Mouse (Mus musculus) layer of hippocampus, postnatal 25 days (tissue): ENCODE measurements around the gene Vamp5. TPM values are rescaled to one million over a fixed set of nuclear protein-coding genes. Genes with fewer than 3 reads are reported as not detected.

ENCODE experiments used
- DNase-seq, 2 experiments: peaks; one replicate each; pipeline ENCODE4 v3.0.0; 2022; ENCODE audit warnings: mixed read lengths in 2 of 2, low spot score in 1 of 2; ENCODE audit errors: extremely low spot score in 1 of 2
- total RNA-seq, 2 experiments: library from RNA; stranded (reverse); gene quantifications; 2 replicates each; pipeline ENCODE4 v1.2.3; 2021

Gene Vamp5
- total RNA-seq, 2 experiments from 2014 or later = 3.9 to 4.6 TPM

DNA sequence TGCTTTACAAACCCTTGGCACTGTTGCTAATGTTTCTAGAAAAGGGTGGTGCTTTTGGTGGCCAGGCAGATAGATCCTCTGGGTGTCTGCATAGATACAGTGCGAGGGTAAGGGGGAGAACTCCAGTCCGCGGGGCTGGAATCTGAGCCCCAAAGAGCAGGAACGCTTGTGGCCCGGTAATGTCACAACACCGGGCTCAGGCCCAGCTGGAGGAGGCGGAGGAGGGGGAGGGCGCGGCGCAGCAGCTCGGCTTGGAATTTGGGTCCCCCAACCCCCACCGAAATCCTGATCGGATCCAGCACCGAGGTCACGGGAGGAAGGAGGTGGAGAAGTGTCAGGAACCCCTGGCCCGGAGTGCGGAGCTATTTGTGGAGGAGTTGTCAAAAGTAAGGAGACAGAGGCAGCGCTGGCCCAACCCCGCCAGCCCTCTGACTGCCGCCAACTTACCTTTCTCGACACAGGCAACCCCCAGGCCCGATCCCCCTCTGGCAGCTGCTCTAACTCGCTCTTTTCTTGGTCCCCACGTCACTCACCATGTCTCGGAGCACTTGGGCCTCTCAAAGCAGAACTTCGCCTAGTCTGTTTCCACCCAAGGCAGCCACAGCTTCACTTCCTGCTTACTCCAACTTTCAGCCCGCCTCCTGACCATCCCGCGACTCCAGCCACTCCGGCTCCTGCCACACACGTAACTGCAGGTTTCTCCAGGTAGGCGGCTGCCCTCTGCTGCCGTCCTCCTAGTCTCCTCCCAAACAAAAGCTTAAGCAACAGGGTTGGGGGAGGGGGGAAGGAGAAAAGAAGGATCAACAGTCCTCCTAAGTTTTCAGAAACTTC is 9.9 kb upstream of the Vamp5 start, which contains the start of gene Vamp8:
Gene Vamp8, minus strand, starts transcription at position 763 of the 831 bp plus-strand sequence.
- peak; percentile 31 to 40 for DNase-seq

DNA sequence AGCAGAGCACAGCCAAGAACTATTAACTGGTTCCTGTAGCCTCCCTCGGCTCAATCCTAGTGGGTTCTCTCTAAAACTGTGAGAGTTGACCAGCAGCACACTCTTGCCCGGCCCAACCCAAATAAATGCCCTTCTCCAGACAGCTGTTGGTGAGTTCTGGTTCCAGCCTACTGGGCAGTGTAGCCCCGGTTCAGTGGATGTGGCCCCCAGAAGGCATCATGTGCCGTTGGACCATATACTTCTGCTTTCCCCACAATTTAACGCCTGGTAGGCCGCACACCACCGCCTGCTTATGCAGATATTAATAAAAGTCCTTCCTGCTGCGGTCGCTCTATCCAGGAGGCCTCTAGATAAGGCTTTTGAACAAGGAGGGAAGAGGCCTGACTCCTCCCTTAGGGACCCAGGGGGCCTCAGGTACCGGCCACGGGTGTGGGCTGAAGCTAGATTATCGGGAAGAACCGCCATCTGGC is 9.2 kb upstream of the Vamp5 start:
- peak; percentile 13 to 20 for DNase-seq

DNA sequence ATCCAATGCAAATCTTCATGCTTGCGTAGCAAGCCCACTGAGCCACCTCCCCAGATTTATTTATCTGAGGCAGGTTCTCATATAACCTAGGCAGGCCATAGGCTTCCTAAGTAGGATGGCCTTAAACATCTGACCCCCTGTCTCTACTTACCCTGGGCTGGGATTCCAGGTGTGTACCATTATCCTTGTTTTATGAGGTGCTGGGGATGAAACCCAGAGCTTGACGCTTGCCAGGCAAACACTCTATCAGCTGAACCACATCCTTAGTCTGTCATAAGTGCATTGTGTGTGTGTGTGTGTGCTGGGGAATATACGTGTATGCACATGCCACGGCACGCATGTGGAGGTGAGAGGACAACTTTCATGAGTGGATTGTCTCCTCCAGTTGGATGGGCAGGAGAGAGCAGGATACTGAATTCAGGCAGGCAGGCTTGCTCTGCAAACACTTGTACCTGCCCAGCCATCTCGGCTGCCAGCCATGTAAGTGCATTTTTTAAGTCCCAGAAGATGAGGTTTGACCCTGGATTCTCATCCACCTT is 8.6 kb upstream of the Vamp5 start:
- no peak for DNase-seq

DNA sequence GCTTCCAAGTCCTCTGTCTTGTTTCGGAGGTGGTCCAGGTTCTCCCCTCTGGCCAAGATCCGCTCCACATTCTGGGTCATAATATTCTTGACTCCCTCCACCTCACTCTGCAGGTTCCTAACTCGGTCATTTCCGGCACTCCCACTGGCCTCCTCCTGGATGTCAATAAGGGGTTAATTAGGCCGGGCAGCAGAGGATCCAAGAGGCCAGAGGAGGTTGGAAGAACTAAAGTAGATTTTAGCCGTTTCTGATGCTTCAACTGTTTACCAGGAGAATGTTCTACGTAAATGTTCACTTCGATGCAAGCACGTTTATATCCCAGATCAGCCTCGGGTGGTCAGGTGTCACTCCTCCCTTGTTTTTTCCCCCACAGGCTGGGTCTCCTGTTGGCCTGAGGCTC is 8.0 kb upstream of the Vamp5 start:
- no peak for DNase-seq

DNA sequence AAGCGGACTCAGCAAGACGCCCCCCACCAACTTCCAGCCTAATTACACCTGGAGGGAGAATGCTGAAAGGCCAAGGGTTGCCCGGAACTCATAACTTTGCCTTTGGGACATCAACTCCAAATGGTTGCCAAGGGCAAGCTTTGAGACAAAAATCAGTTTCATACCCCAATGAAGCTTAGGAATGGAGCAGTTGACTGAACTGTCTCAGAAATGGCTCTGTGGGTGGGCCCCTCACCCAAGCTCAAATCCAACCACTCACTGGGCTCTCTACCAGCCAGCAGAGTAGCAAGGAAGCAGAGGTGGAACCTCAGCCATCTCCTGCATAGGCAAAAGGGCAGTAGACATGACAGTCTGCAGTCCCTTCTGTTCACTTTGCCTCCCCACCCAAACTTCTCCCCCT is 7.5 kb upstream of the Vamp5 start:
- no peak for DNase-seq

DNA sequence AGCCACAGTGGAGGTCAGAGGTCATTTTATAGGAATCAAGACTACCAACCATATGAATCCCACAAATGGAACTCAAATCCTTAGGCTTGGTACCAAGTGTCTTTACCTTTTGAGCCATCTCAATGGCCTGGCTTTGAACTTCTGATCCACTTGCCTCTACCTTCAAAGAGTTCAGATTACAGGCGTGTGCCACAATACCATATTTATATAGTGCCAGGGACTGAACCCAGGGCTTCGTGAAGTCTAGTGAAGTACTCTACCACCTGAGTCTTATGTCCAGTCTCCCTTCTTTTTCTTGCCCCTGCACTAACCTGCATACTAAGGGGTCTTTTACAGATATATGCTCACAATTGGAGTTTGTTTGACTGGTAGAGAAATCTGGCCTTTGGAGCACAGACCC is 6.3 kb upstream of the Vamp5 start:
- no peak for DNase-seq

DNA sequence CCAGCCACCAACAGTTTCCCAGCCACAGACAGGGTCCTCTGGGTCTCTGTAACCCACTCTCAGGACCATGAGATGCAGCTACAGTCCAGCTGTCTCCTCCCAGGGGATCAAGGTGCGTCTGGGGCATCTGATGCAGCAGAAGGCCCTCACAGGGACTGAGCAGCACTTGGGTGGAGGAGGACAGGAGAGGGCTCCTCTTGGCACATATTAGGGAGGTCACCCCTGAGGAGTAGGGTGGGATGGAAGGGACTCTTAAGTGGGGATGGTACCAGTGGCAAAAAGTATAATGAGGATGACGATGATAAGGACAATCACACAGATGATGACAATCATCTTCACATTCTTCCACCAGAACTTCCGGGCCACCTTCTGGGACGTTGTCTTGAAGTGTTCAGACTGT is 5.0 kb upstream of the Vamp5 start:
- no peak for DNase-seq

DNA sequence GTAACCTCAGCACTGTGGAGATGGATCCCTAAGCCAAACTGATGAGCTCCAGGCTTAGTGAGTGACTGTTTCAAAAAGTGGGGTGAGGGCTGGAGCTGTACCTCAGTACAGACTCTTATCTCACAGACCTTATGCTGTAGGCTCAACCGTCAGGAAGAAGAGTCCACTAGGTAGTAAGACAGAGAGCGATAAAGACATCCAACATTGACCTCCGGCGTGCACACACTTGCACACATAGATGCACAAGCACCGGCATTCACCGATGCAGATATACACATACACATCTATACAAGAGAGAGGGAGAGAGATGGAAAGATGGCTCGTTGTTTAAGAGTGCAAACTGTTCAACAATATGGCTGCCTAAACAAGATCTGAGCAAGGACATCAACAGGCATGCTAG is 3.7 kb upstream of the Vamp5 start:
- no peak for DNase-seq

DNA sequence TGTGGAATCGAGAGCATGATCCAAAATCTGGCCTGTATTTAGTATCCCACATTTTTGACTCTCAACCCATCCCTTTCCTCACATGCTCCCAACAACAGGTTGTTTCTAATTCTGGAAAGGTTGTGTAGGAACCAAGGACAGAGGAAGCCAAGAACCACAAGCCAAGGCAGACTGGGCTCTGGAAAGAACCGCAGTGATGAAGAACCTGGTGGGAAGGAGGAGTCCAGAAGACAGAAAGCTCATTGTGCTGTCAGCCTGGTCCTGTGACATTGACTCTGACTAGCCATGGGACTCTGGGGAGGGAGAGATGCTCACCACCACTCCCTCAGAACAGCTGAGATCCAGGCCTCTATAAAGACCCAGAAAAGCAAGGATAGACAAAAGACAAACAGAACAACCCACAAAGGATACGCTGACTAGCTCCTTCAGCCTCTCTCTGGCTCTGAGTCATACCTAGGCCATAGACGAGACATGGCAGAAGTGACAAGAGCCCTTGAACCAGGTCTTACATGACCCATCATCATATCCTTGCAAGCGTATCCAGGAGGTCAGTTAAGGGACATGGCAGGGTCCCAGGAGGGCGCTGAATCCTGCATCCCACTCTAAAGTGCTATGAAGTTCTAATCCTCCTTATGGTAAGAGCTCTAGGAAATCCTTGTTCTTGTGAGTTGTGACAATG is 3.0 kb upstream of the Vamp5 start:
- DNase-seq = no peak

DNA sequence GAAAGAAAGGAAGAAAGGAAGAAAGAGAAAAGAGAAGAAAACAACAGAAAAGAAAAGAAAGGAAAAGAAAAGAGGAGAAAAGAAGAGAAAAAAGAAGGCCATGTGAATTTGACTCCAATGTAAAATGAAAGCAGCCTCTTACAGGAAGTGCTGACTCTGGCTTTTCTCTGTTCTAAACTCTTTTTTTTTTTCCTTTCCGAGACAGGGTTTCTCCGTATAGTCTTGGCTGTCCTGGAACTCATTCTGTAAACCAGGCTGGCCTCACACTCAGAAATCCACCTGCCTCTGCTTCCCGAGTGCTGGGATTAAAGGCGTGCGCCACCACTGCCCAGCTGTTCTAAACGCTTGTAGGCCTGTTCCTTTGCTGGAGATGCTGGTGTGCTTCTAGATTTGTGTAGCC is 2.2 kb upstream of the Vamp5 start:
- DNase-seq = no peak

DNA sequence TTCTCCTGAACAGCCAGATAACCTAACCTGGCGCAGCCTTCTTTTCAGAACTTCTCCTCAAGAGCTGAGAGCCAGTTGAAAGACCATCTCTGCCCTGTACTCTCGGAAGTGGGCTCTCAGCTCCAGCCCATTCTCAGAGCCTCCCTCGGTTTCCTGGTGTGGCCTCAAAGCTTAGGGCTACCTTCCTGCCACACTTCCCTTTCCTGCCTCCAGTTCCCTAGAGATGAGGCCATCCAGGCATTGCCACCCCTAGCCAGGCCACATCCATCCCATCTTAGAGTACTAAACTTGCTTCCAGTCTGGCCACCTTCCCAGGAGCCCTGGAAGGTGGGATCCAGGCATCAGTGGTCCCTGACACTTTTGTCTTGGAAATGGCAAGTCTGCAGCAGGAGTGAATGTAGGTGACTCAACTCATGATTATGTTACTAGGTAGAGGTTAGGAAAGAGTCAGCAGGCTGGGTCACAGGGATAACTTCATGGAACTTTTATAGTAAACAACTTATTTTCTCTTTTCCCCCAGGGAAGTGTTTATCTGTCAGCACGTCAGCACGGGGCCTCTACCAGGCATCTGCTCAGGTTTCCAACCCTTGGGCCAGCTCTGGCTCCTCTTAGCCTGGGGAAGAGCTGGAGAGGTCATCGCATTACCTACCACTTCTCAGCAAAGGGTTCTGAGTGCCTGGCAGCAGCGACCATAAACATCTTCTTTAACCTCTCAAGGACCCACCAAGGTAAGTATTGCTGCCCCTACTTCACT is 714 bp downstream of the Vamp5 start:
- DNase-seq = no peak

DNA sequence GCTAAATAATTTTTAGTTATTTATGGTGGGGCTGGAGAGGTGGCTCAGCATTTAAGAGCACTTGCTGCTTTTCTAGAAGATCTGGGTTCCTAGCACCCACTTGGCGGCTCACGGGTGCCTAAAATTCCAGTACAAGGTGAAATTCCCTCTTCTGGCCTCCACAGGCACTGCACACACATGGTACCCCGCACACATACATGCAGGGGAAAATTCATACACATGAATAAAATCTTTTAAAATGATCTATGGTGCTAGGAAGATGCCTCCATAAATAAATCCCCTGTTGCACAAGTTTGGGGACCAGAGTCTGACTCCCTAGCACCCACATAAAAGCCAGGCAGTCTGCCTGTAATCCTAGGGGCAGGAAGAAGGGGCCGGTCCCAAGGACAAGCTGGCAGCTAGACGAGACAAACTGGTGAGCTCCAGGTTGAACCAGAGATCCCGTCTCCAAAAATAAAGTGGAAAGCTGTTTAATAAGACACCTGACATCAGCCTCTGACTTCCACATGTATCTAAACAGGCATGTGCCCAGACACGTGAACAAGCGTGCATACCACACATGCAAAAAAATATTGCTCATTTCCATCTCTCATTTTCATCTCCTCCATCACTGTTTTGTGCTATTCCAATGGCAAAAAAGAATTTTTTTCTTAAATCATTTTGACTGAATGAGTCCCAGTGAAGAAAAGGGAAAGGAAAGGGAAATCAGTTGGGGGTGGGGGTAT is 1.6 kb downstream of the Vamp5 start:
- no peak for DNase-seq

DNA sequence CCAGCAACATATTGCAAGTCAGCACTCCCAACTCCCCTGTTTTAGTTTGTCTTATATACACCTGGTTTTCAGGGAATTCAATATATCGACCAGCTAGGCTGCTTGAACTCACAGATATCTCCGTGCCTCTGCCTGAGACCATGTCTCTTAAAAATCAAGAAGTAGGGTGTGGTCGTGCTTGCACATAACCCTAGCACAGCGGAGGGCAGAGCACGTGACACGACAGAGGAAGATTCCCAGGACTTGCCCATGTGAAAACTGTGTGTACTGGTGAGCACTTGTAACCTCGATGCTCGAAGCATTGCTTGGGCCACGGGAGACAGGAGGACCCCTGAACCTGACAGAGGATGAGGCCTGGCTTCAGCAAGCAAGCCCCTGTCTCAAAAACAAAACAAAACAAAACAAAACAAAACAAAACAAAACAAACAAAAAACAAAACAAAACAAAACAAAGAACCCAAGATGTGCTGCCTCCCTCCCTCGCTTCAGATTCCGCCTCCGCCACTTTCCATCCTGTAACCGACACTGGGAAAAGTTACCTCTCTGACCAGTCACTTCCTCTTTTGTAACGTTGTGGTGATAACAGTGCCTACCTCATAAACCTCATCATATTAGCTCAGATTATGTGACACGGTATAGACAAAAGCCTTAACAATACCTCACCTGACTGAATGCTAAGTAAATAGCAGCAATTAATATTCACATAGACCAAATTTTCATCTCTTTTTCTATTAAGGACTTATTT is 5.3 kb downstream of the Vamp5 start:
- no peak for DNase-seq

DNA sequence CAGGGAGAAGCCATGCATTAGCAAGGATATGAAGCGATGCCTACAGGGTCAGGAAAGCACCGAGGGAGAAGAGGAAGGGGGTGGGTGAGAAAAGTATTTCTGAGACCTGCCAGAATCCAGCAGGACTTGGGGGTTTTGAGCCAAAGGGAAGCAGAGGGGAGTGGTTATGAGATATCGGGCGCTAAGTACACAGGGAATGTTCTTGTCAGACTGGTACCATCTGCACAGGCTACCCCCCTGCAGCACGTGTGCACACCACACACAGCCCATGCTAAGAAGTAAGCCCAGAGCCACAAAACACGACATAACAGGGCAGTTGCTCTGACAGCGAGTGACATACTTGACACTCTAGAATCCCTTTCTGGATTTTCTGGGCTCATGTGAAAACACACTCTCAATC is 6.1 kb downstream of the Vamp5 start:
- DNase-seq = no peak

DNA sequence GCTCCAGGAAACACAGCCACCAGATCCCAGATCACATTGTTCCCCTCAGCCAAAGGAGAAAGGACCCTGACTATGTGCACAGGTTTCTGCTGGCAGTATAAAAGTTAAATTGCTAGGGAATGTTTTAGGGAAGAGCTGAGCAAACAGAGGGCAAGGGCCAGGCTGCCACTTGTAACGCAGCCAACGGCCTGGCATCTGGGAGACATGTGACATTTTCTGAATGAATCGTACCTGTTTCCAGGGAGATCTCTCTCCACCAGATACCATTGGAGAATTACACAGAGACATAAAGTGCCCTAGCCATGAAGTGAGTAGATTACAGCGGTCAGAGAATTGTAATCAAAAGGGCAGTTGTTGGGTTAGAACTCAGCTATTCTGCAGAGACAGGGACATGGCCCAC is 7.1 kb downstream of the Vamp5 start:
- DNase-seq = no peak

DNA sequence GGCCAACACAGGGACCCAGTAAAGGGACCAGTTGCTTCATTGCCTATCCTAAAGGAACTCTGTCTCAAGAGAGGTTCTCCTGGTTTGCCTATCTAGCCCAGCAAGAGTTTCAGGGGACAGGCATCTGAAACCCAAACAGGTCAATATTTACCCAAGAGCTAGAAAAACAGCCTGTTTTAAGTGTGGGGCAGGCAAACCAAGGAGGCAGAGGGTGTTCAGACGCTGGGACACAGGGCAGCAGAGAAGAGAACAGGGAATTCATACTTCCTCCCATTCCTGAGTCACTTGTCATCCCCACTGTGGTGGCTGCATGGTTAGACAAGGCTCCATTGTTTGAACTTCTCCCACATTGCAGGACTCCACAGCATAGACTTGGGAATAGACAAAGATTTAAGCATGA is 8.7 kb downstream of the Vamp5 start:
- DNase-seq = no peak

DNA sequence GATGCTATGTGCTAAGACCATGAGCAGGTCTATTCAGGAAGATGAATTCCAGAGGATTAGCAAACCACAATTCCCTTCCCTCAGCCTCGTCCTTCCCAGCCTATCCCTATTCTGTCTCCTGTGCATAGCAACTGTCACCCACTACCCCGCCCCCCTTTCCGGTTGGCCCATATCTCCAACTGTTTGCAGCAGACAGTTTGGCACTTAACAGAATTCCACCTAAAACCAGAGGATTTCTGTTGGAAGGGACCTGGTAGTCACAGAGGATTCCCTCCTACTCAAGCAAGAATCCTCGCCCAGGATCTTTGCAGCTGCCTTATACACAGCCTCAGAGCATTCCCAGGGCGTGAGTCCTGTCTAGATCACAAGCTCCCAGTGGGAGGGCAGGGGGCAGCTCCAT is 9.1 kb downstream of the Vamp5 start:
- peak in 1 of 2 experiments; percentile 39 for DNase-seq

DNA sequence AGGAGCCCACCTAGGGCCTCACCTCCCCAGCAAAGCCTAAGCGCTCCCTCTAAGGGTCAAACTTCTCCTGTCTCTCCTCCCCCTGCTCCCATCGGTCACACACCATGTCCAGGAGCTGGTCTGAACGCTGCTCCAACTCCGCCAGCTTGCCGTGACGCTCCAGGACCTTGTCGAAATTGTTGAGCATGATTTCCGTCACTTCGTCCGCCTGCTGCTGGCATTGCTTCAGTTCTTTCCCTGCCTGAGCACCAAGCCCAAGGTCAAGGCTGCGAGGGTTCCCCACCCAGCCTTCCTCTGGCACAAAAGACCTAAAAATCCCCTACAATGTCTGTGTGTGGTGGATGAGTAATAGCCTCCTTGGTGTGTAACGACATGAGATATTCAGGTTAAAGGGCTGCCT is 10.2 kb downstream of the Vamp5 start:
- DNase-seq = no peak

DNA sequence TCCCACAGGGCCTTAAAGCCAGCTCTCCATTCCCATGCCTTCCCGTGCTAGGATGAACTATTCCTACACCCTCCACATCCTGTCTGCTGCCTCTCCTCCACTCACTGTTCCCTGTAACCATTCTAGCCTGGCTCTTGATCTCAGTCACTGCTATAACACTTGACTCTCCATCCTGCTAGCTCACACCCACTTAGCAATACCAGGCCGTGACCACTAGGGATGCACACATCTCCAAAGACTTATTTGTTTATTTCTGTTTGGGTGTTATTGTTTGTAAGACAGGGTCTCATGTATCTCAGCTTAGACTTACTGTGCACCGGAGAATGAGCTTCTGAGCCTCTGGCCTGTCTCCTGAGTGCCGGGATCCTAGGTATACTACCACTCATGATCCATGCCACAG is 10.7 kb downstream of the Vamp5 start:
- DNase-seq = no peak
